Mouse (Mus musculus): ENCODE measurements around the gene Gtf2f1. TPM values are rescaled to one million over a fixed set of nuclear protein-coding genes. Genes with fewer than 3 reads are reported as not detected.

Gene Gtf2f1
- polyA plus RNA-seq, 1 experiment = 25.1 TPM

DNA sequence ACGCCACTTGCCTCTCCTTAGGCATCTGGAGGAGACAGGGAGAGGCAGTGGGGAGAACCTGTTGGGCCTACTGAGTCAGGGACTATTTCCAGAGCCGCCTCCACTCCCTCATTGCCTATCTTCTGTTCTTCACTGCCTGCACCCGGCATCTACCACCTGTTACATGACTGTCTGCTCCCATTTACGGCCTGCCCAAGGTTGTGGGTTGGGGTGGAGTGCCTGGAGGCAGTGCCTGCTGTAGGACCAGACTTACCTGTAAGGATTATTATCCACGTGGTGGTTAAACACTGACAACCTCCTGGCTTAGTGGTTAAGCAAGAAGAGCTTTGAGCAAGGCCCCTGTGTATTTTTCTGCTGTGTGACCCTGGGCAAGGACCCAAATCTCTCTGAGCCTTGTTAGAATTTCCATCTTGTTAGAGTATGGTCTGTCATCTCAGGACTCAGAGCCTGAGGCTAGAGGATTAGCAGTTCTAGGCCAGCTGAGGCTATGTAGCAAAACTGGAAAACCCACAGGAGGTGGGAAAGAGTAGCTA lies 36.3 kb downstream of the Gtf2f1 start:
- Histone ChIP-seq H3K36me3 (ENCODE audit: control insufficient read depth, insufficient read depth, low read length) (no peaks in the 10 kb centered on the region), H3K4me1 (ENCODE audit: control insufficient read depth, insufficient read depth, low read length) (no peaks in the 10 kb centered on the region), H3K27ac (ENCODE audit: insufficient read depth, low read depth, low read length) (no peak overlapping the region), H3K27me3 (replicated peaks; ENCODE audit: control insufficient read depth, insufficient read depth, low read length) (no peaks in the 10 kb centered on the region), H3K4me3 (ENCODE audit: insufficient read depth, low read depth, low read length) (no peak overlapping the region)
- TF ChIP-seq CTCF (conservative IDR thresholded peaks at IDR 0.05; ENCODE audit: insufficient read depth, insufficient read length, low read depth, low read length) (no peak), POLR2A (IDR thresholded peaks at IDR 0.05; ENCODE audit: low read depth, low read length) (no peak)
- 74% methylated on average over 5 of the region's 5 CpGs for WGBS
- DNase-seq = no peak

GRCm38 (mm10) chr17:56973956-56974707 lies 37.0 kb downstream of the Gtf2f1 start:
- no peak overlapping the region for H3K27ac ChIP-seq (ENCODE audit: insufficient read depth, low read depth, low read length)
- TF ChIP-seq CTCF (conservative IDR thresholded peaks at IDR 0.05; ENCODE audit: insufficient read depth, insufficient read length, low read depth, low read length) (no peak), POLR2A (IDR thresholded peaks at IDR 0.05; ENCODE audit: low read depth, low read length) (no peak)
- H3K4me1 ChIP-seq (ENCODE audit: control insufficient read depth, insufficient read depth, low read length) = no peaks in the 10 kb centered on the region
- H3K27me3 ChIP-seq (replicated peaks; ENCODE audit: control insufficient read depth, insufficient read depth, low read length) = no peaks in the 10 kb centered on the region
- WGBS = 72% methylated on average over 13 of the region's 14 CpGs
- no peak for DNase-seq
- H3K4me3 ChIP-seq (ENCODE audit: insufficient read depth, low read depth, low read length) = no peak overlapping the region
- no peaks in the 10 kb centered on the region for H3K36me3 ChIP-seq (ENCODE audit: control insufficient read depth, insufficient read depth, low read length)

DNA sequence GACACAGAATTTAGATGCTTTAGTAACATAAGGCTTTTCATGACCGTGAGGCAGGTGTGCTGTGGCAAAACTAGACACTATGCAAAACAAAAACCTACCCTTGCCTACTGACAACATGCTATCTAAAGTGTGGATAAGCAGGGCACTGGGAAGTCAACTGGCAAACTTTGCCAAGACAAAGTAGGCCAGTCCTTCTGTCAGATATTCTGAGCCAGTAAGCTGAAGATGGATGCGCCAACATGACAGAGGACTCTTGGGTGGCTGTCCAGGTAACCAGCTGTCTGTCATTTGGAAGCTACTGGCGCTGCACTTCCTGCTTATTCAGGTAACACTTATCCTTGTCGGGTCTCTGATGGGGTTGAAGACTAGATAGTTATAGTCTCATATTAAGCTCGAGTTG lies 41.0 kb downstream of the Gtf2f1 start:
- no peak for TF ChIP-seq POLR2A (IDR thresholded peaks at IDR 0.05; ENCODE audit: low read depth, low read length)
- TF ChIP-seq CTCF (conservative IDR thresholded peaks at IDR 0.05; ENCODE audit: insufficient read depth, insufficient read length, low read depth, low read length) = no peak
- H3K4me3 ChIP-seq (ENCODE audit: insufficient read depth, low read depth, low read length) = no peak overlapping the region
- DNase-seq = no peak
- 67% methylated on average over 5 of the region's 5 CpGs for WGBS
- no peaks in the 10 kb centered on the region for H3K4me1 ChIP-seq (ENCODE audit: control insufficient read depth, insufficient read depth, low read length)
- no peaks in the 10 kb centered on the region for H3K27me3 ChIP-seq (replicated peaks; ENCODE audit: control insufficient read depth, insufficient read depth, low read length)
- no peaks in the 10 kb centered on the region for H3K36me3 ChIP-seq (ENCODE audit: control insufficient read depth, insufficient read depth, low read length)
- H3K27ac ChIP-seq (ENCODE audit: insufficient read depth, low read depth, low read length) = no peak overlapping the region

DNA sequence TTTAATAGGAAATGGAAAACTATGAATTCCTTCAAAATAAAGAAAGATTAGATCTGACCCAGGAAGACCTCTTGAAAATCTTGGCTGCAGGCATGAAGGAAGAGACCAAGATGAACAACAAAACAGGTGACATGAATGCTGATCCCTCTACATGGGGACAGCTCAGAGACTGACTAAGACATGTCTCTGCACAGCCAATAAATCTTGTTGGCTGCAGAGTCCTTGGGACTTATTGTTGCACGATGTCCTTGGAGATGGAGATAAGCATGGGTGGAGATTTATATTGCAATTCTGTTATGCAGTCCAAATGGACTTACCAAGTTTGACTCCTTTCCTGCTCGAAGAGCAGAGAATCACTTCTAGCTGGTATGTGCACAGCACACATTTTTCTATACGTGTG lies 41.8 kb downstream of the Gtf2f1 start:
- WGBS = 49% methylated on average over 3 of the region's 3 CpGs

GRCm38 (mm10) chr17:56963646-56964045 lies 47.4 kb downstream of the Gtf2f1 start:
- 75% methylated on average over 6 of the region's 6 CpGs for WGBS
- Histone ChIP-seq H3K27me3 (replicated peaks; ENCODE audit: control insufficient read depth, insufficient read depth, low read length) (no peaks in the 10 kb centered on the region), H3K4me1 (ENCODE audit: control insufficient read depth, insufficient read depth, low read length) (no peaks in the 10 kb centered on the region), H3K36me3 (ENCODE audit: control insufficient read depth, insufficient read depth, low read length) (no peaks in the 10 kb centered on the region), H3K4me3 (ENCODE audit: insufficient read depth, low read depth, low read length) (no peak overlapping the region), H3K27ac (ENCODE audit: insufficient read depth, low read depth, low read length) (no peak overlapping the region)
- DNase-seq = no peak
- TF ChIP-seq POLR2A (IDR thresholded peaks at IDR 0.05; ENCODE audit: low read depth, low read length) (no peak), CTCF (conservative IDR thresholded peaks at IDR 0.05; ENCODE audit: insufficient read depth, insufficient read length, low read depth, low read length) (no peak)

More for the DNA sequence above, 41.8 kb downstream of the Gtf2f1 start:
- Histone ChIP-seq H3K36me3 (ENCODE audit: control insufficient read depth, insufficient read depth, low read length) (no peaks in the 10 kb centered on the region), H3K27ac (ENCODE audit: insufficient read depth, low read depth, low read length) (no peak overlapping the region), H3K27me3 (replicated peaks; ENCODE audit: control insufficient read depth, insufficient read depth, low read length) (no peaks in the 10 kb centered on the region), H3K4me1 (ENCODE audit: control insufficient read depth, insufficient read depth, low read length) (no peaks in the 10 kb centered on the region), H3K4me3 (ENCODE audit: insufficient read depth, low read depth, low read length) (no peak overlapping the region)
- no peak for DNase-seq
- TF ChIP-seq CTCF (conservative IDR thresholded peaks at IDR 0.05; ENCODE audit: insufficient read depth, insufficient read length, low read depth, low read length) (no peak), POLR2A (IDR thresholded peaks at IDR 0.05; ENCODE audit: low read depth, low read length) (no peak)

- H3K27ac ChIP-seq (ENCODE audit: insufficient read depth, low read depth, low read length) = no peak overlapping the region
- no peaks in the 10 kb centered on the region for H3K27me3 ChIP-seq (replicated peaks; ENCODE audit: control insufficient read depth, insufficient read depth, low read length)
- WGBS = 82% methylated on average over 5 of the region's 5 CpGs
- DNase-seq = no peak
- H3K36me3 ChIP-seq (ENCODE audit: control insufficient read depth, insufficient read depth, low read length) = no peaks in the 10 kb centered on the region
- TF ChIP-seq CTCF (conservative IDR thresholded peaks at IDR 0.05; ENCODE audit: insufficient read depth, insufficient read length, low read depth, low read length) (no peak), POLR2A (IDR thresholded peaks at IDR 0.05; ENCODE audit: low read depth, low read length) (no peak)
- no peak overlapping the region for H3K4me3 ChIP-seq (ENCODE audit: insufficient read depth, low read depth, low read length)
- H3K4me1 ChIP-seq (ENCODE audit: control insufficient read depth, insufficient read depth, low read length) = no peaks in the 10 kb centered on the region
Measured at GRCm38 (mm10) chr17:56962642-56963405, 48.3 kb downstream of the Gtf2f1 start.

GRCm38 (mm10) chr17:56961880-56962279 lies 49.2 kb downstream of the Gtf2f1 start:
- no peaks in the 10 kb centered on the region for H3K27me3 ChIP-seq (replicated peaks; ENCODE audit: control insufficient read depth, insufficient read depth, low read length)
- no peak for TF ChIP-seq POLR2A (IDR thresholded peaks at IDR 0.05; ENCODE audit: low read depth, low read length)
- TF ChIP-seq CTCF (conservative IDR thresholded peaks at IDR 0.05; ENCODE audit: insufficient read depth, insufficient read length, low read depth, low read length) = 0 out of 2 replicates have a peak, but pooled peaks have one; percentile 6
- H3K4me3 ChIP-seq (ENCODE audit: insufficient read depth, low read depth, low read length) = no peak overlapping the region
- H3K36me3 ChIP-seq (ENCODE audit: control insufficient read depth, insufficient read depth, low read length) = no peaks in the 10 kb centered on the region
- H3K27ac ChIP-seq (ENCODE audit: insufficient read depth, low read depth, low read length) = no peak overlapping the region
- no peaks in the 10 kb centered on the region for H3K4me1 ChIP-seq (ENCODE audit: control insufficient read depth, insufficient read depth, low read length)
- DNase-seq = no peak
- WGBS = 93% methylated on average over 4 of the region's 4 CpGs

All from kidney, adult 2 months (tissue).